Mouse (Mus musculus): ENCODE results near the gene Tubgcp2.

- no peak for TF ChIP-seq EP300 (IDR thresholded peaks at IDR 0.05; ENCODE audit: low read depth)
- no peak for TF ChIP-seq CTCF (IDR thresholded peaks at IDR 0.05; ENCODE audit: low read depth)
Measured at GRCm38 (mm10) chr7:140077698-140078097, 41.2 kb upstream of the Tubgcp2 start.
